Comparison of ENCODE assay signal across 8 mouse cellular contexts in genomic region chr3:28175997-28176967, GRCm38 (mm10).
DNase-seq lines count a peak whose midpoint lies in the region; ATAC-seq lines count a peak whose summit lies in the region.

No protein-coding gene starts in this region.

- no peak overlapping the region for H3K9ac ChIP-seq in neural tube, embryonic 14.5 days (replicated peaks; ENCODE audit: low read depth, low read length)

- no peaks in the 10 kb centered on the region for H3K36me3 ChIP-seq in heart, embryonic 10.5 days
- H3K36me3 ChIP-seq in neural tube, embryonic 14.5 days (ENCODE audit: control insufficient read depth, insufficient read depth, low read length) = no peaks in the 10 kb centered on the region

- 0 out of 2 replicates have a peak, but pooled peaks cover 3% of the 10 kb centered on the region for H3K27me3 ChIP-seq in heart, embryonic 10.5 days (ENCODE audit: insufficient read depth, poor library complexity, severe bottlenecking)
- no peaks in the 10 kb centered on the region for H3K27me3 ChIP-seq in neural tube, embryonic 14.5 days (ENCODE audit: control insufficient read depth, insufficient read depth, low read length)

- ATAC-seq in neural tube, embryonic 14.5 days (ENCODE audit: low read depth) = peak; percentile 99

- peak overlapping the region; percentile 27 for H3K4me3 ChIP-seq in heart, embryonic 10.5 days
- 0 out of 2 replicates have a peak overlapping the region, but pooled peaks have one; percentile 1 for H3K4me3 ChIP-seq in neural tube, embryonic 14.5 days (ENCODE audit: low read depth, low read length)

- H3K9me3 ChIP-seq in heart, embryonic 10.5 days = no peaks in the 10 kb centered on the region
- H3K9me3 ChIP-seq in neural tube, embryonic 14.5 days (ENCODE audit: control insufficient read depth, low read length) = no peaks in the 10 kb centered on the region

- DNase-seq in heart, embryonic 10.5 days (ENCODE audit: low spot score) = no peak
- no peak for DNase-seq in heart, adult 18-20 months
- DNase-seq in cerebellum, postnatal 10 days = peak; percentile 83 to 89
- DNase-seq in frontal cortex, postnatal 25 days (ENCODE audit: low spot score in 2 of 2) = peak; percentile 63 to 79
- peak; percentile 78 to 88 for DNase-seq in left cerebral cortex, adult 18-20 months (ENCODE audit: low spot score in 2 of 2)
- no peak for DNase-seq in thymus, postnatal 10 days (ENCODE audit: low spot score in 2 of 2)
- no peak for DNase-seq in urinary bladder, postnatal 10 days (ENCODE audit: low spot score)

- peaks cover 12% of the 10 kb centered on the region; the same call in 1 of the 2 replicates for H3K4me1 ChIP-seq in heart, embryonic 10.5 days
- H3K4me1 ChIP-seq in neural tube, embryonic 14.5 days (ENCODE audit: control insufficient read depth, insufficient read depth, low read length) = 0 out of 2 replicates have a peak, but pooled peaks cover 5% of the 10 kb centered on the region

- no peak overlapping the region for H3K27ac ChIP-seq in heart, embryonic 10.5 days
- H3K27ac ChIP-seq in neural tube, embryonic 14.5 days (ENCODE audit: low read depth, low read length) = peak overlapping the region; percentile 44; the same call in 1 of the 2 replicates

- peak overlapping the region; percentile 42 for H3K4me2 ChIP-seq in neural tube, embryonic 14.5 days (ENCODE audit: low read depth, low read length)

- 13% methylated on average over 21 of the region's 21 CpGs for WGBS in heart, embryonic 10.5 days
- 6% methylated on average over 21 of the region's 21 CpGs for WGBS in neural tube, embryonic 14.5 days

Comparison
In these comparisons a context has a peak if more than half of its experiments do, and no peak if none do; other contexts are left out.
1. DNase-seq: peak in cerebellum, postnatal 10 days (2 of 2), frontal cortex, postnatal 25 days (2 of 2) and left cerebral cortex, adult 18-20 months (2 of 2); none in heart, embryonic 10.5 days (single experiment), heart, adult 18-20 months (0 of 2), thymus, postnatal 10 days (0 of 2) and urinary bladder, postnatal 10 days (single experiment).